Mouse (Mus musculus) embryonic facial prominence, embryonic 12.5 days (tissue): ENCODE data around the gene Sec14l3. TPM values are rescaled to one million over a fixed set of nuclear protein-coding genes. Genes with fewer than 3 reads are reported as not detected.
"Not testable (repeated sequence)": the region's sequence is repeated elsewhere in the genome, so short reads cannot be mapped to it uniquely, and the experiment has no call there.

Experiments used
- ATAC-seq: fragments of 200-750 bp; cut with Nextera tagmentation; 2 replicates; pipeline ENCODE4 v1.8.0; 2017; ENCODE audit not compliant: insufficient number of reproducible peaks, insufficient read depth, low FRiP score, low TSS enrichment
- H3K27ac ChIP-seq: fragments of 300-500 bp; sonication (generic); 2 replicates; pipeline ENCODE4 v1.5.1; 2016; ENCODE audit warnings: mild to moderate bottlenecking
- H3K27me3 ChIP-seq: fragments of 300-500 bp; sonication (generic); 2 replicates; pipeline ENCODE4 v1.6.1; 2016; ENCODE audit warnings: mild to moderate bottlenecking, moderate library complexity
- H3K36me3 ChIP-seq: fragments of 300-500 bp; sonication (generic); 2 replicates; pipeline ENCODE4 v1.6.1; 2016; ENCODE audit warnings: mild to moderate bottlenecking
- H3K4me1 ChIP-seq: fragments of 300-500 bp; sonication (generic); 2 replicates; pipeline ENCODE4 v1.6.1; 2016
- H3K4me2 ChIP-seq: fragments of 300-500 bp; sonication (generic); replicated peaks from 2 replicates; pipeline ENCODE4 v1.6.1; 2016; ENCODE audit warnings: mild to moderate bottlenecking, moderate library complexity
- H3K4me3 ChIP-seq: fragments of 300-500 bp; sonication (generic); 2 replicates; pipeline ENCODE4 v1.5.1; 2016; ENCODE audit warnings: mild to moderate bottlenecking
- H3K9ac ChIP-seq: fragments of 300-500 bp; sonication (generic); 2 replicates; pipeline ENCODE4 v1.6.1; 2016; ENCODE audit warnings: mild to moderate bottlenecking, moderate library complexity
- H3K9me3 ChIP-seq: fragments of 300-500 bp; sonication (generic); 2 replicates; pipeline ENCODE4 v1.6.1; 2016; ENCODE audit warnings: mild to moderate bottlenecking, moderate library complexity
- WGBS: fragments of 180-500 bp; shearing (Covaris S2); methylation state at CpG from one replicate; pipeline ENCODE4 v1.1.7; 2016; 5-methylcytosine and 5-hydroxymethylcytosine counted together
- polyA plus RNA-seq: library from polyadenylated mRNA; unstranded; fragments of >200 nt; fragmentation: Nextera tagmentation; extraction: Ambion mirVana; gene quantifications from 2 replicates; pipeline ENCODE4 v1.2.1, GENCODE M21; 2016

Gene Sec14l3
- polyA plus RNA-seq, 1 experiment from 2014 or later: not detected

DNA sequence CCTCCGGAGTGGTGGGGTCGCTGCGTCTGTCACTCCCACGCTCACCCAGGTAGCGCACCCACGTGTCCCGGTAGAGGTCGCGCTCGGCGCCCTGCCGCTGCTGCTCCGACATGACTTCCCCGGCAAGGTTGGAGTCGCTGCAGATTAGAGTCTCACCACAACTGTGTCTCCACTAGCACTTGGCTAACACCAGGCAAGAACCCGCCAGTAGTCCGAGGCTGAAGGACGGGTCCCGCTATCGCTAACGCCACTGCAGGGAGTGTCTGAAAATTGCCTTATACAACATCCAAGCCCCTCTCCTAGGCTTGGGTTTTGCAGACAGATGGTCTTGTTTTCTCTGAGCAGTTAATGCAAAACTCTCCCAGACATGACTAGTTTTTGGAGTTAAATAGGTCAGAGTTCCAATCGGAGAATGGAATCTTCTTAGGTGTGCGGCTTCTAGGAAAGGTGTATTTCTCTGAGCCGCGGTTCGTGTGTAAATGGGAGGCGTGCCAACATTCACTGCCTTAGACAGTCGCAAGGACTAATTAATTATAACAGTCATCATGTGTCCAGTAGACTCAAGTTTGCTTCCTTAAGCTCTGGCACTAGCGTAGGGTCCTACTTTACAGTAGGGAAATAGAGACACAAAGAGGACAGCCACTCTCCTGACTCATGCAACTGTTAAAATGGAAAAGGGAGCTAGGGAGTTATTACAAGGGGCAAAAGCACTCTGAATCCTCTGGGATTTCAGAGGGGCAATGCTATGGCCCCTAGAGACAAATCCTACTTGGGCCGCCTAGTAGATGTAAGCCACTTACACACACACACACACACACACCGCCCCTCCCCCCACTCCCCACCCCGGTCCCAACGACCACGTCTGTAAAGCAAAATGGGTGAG is 30.8 kb downstream of the Sec14l3 start, which contains the start of gene Mtfp1:
Mtfp1 (minus strand) TSS at position 275 of the 883 bp plus-strand sequence.
- H3K4me3 ChIP-seq: peak within 1 kb of the TSS; percentile 57
- H3K9me3 ChIP-seq: no peaks in the 10 kb centered on the region
- no peak for ATAC-seq
- H3K4me2 ChIP-seq: peak within 1 kb of the TSS; percentile 66
- H3K9ac ChIP-seq: peak within 1 kb of the TSS; percentile 64
- H3K27ac ChIP-seq: peak within 1 kb of the TSS; percentile 72
- no peaks in the 10 kb centered on the region for H3K36me3 ChIP-seq
- peaks cover 14% of the 10 kb centered on the region for H3K4me1 ChIP-seq
- no peaks in the 10 kb centered on the region for H3K27me3 ChIP-seq
- 6% methylated on average over 34 of the region's 34 CpGs for WGBS

DNA sequence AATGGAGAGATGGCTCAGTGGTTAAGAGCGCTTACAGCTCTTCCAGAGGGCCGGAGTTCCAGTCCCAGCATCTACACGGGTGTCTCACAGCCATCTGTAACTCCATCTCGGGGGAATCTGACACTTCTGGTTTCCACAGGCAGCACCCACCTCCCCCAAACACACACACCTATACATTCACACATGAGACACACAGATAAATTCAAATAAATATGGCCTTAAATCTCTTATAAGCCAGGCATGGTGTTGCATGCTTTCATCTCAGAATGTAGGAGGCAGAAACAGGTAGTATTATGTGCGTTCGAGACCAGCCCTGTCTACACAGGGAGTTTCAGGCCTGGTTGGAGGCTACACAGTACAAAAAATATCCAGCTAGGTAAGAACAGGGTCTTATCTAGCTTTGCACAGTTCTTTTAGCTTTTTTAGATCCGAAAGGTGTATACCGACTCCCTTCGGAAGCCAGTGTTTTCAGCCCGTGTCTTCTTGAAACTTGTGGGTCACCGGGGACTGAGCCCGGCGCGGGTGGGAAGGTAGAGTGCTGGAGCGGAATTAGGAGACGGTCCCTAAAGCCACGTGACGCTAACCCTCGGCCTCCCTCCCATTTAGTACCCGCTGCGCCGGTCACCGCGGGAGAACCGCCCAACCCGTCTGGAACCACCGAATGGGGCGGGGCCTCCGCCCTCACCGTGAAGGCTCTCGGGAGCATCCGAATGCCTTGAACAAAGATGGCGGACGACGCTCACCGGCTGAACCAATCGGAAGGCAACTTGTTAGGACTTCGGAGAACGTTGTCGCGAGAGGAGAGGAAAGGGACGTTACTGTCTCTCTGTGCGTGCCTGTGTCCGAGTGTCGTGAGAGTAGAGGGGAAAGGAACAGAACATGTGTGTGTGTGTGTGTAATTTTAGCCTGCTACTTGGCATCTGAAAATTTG is 31.7 kb downstream of the Sec14l3 start:
- ATAC-seq: peak; percentile 91
- H3K4me3 ChIP-seq: peak overlapping the region; percentile 57
- no peaks in the 10 kb centered on the region for H3K9me3 ChIP-seq
- H3K36me3 ChIP-seq: no peaks in the 10 kb centered on the region
- H3K27me3 ChIP-seq: no peaks in the 10 kb centered on the region
- H3K4me2 ChIP-seq: peak overlapping the region; percentile 66
- WGBS: 2% methylated on average over 45 of the region's 45 CpGs
- H3K4me1 ChIP-seq: peaks cover 14% of the 10 kb centered on the region
- H3K27ac ChIP-seq: peak overlapping the region; percentile 84
- H3K9ac ChIP-seq: peak overlapping the region; percentile 64

DNA sequence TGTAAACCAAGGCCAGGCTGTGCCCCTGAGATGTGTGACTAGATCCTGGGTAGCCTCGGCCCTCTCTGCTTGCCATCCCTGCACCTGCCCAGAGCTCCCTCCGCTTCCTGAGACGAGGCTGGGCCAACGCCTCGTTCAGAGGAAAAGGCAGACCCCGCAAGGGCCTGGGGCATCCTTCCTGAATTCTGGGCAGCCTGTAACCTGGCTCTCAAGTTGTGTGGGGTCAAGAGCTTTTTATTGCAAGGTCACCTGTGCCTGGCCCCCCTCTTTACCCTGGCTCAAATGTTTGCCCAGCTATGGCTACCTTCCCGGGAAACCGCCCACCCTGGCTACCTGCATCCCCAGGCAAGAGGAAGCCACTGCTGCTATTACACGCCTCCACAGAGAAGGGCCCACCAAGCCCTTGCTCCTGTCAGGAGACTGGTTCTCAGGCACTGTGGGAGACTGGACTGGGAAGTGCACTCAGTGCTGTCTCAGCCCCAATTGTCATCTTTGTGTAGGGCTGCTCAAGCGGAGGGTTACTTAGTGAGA is 32.5 kb downstream of the Sec14l3 start:
- 0 out of 2 replicates have a peak, but pooled peaks have one; percentile 35 for ATAC-seq
- WGBS: 28% methylated on average over 10 of the region's 10 CpGs
- Histone ChIP-seq H3K4me3 (peak overlapping the region; percentile 57), H3K27ac (peak overlapping the region; percentile 84), H3K27me3 (no peaks in the 10 kb centered on the region), H3K9ac (peak overlapping the region; percentile 64), H3K9me3 (no peaks in the 10 kb centered on the region), H3K4me1 (peaks cover 14% of the 10 kb centered on the region), H3K4me2 (peak overlapping the region; percentile 66), H3K36me3 (no peaks in the 10 kb centered on the region)

DNA sequence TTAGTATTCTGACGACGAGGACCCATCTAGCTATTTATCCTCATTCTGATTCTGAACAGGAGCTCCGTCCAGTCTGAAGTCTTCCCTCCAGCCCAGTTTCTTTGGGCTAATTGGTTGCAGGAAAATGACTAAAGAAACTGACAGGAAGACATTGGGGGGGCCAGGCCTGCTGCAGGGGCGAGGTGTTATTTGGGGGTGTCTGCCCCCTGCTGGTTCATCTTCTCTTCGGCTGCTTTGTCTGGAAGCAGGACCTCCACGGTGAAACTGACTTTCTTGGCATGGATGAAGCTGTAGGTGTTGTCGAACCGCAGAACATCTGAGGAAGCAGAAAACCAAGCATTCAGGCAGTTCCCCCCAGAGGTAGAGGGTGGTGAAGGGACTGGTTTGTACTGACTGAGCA is 33.5 kb downstream of the Sec14l3 start:
- WGBS: 64% methylated on average over 8 of the region's 8 CpGs
- Histone ChIP-seq H3K9me3 (no peaks in the 10 kb centered on the region), H3K4me1 (peaks cover 14% of the 10 kb centered on the region), H3K4me2 (no peak overlapping the region), H3K4me3 (no peak overlapping the region), H3K9ac (no peak overlapping the region), H3K36me3 (no peaks in the 10 kb centered on the region), H3K27me3 (no peaks in the 10 kb centered on the region), H3K27ac (no peak overlapping the region)
- no peak for ATAC-seq

DNA sequence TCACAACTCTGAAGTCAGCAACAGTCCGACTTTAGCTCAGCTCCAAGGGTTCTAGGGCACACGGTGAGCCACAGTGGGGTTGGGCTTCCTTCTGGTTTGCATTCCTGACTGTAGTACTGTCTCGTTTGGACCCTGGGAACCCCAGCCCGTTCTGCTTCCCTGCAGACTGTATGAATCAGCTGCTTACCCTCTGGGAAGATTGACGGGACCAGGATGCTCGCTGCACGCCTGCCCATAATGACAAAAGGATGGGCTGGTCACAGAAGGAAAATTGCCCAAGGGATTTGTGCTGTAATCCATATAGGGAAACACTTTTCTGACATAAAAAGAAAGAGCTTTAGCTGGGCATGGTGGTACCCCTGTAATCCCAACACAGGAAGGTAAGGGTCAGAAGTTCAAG is 34.2 kb downstream of the Sec14l3 start:
- Histone ChIP-seq H3K27ac (no peak overlapping the region), H3K9me3 (no peaks in the 10 kb centered on the region), H3K4me1 (peaks cover 14% of the 10 kb centered on the region), H3K4me3 (no peak overlapping the region), H3K4me2 (no peak overlapping the region), H3K27me3 (no peaks in the 10 kb centered on the region), H3K36me3 (no peaks in the 10 kb centered on the region), H3K9ac (no peak overlapping the region)
- ATAC-seq: no peak
- 69% methylated on average over 7 of the region's 7 CpGs for WGBS

DNA sequence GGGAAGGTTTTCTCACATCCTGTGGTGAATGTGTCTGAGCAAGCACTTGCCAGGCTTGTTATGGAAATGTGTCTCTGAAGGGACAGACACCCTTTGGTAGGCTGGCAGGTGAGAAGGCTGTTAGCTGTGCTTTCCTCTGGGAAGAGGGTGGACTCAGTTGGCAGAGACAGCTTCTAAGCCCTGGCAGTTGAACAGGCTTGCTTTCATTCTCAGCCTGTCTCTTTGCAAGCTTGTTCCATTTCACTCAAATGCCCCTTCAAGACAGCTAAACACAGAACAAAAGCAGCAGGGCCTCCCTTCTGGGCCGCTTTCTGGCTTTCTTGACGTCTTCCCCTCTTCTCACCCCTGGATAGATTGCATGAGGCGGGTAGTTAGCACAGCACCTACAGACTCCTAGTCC is 34.8 kb downstream of the Sec14l3 start:
- Histone ChIP-seq H3K36me3 (no peaks in the 10 kb centered on the region), H3K27ac (no peak overlapping the region), H3K9me3 (no peaks in the 10 kb centered on the region), H3K4me3 (no peak overlapping the region), H3K9ac (no peak overlapping the region), H3K4me2 (no peak overlapping the region), H3K27me3 (no peaks in the 10 kb centered on the region), H3K4me1 (peaks cover 14% of the 10 kb centered on the region)
- 63% methylated on average over 3 of the region's 3 CpGs for WGBS
- no peak for ATAC-seq

DNA sequence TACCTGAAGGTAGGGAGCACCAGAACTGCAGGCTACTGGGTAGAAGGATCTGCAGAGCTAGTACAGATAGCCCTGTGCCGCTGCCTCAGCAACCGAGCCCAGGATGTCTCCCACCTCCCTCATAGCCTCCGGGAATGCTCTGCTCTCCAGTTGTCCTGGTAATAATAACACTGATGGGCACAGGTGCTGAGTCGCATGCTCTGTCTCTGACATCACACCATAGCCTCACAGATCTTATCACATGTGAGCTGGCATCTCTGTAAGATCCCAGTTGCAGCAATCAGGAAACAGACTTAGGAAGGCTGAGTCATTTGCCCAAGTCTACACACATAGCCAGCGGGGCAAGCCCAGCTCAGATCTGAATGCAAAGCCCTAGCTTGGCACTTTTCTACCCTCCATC is 37.2 kb downstream of the Sec14l3 start:
- 77% methylated on average over 5 of the region's 5 CpGs for WGBS
- no peaks in the 10 kb centered on the region for H3K27me3 ChIP-seq
- H3K4me2 ChIP-seq: no peak overlapping the region
- H3K4me1 ChIP-seq: peaks cover 5% of the 10 kb centered on the region; the same call in 1 of the 2 replicates
- H3K27ac ChIP-seq: no peak overlapping the region
- H3K4me3 ChIP-seq: no peak overlapping the region
- H3K9ac ChIP-seq: no peak overlapping the region
- no peaks in the 10 kb centered on the region for H3K9me3 ChIP-seq
- H3K36me3 ChIP-seq: no peaks in the 10 kb centered on the region
- ATAC-seq: no peak

DNA sequence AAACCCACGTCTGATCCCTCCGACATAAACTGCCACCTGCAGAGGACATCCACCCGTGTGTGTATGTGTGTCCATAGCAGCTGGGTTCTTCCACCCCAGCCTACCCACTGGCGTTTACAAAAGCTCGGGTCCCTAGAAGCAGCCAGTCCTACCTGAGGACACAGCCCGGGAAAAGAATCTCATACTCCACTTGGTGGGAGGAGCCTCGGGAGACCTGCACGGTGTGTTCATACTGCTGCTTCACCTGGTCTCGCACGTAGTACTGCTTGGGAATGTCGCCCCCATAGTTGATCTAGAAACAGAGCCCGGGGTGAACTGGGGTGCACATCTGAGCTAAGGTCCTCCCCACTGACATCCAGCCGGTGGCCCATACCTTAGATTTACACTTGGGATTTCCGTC is 38.9 kb downstream of the Sec14l3 start:
- no peak overlapping the region for H3K27ac ChIP-seq
- H3K4me1 ChIP-seq: no peaks in the 10 kb centered on the region
- no peaks in the 10 kb centered on the region for H3K27me3 ChIP-seq
- ATAC-seq: no peak
- H3K9ac ChIP-seq: no peak overlapping the region
- H3K4me3 ChIP-seq: no peak overlapping the region
- no peaks in the 10 kb centered on the region for H3K36me3 ChIP-seq
- WGBS: 82% methylated on average over 14 of the region's 14 CpGs
- H3K9me3 ChIP-seq: no peaks in the 10 kb centered on the region
- no peak overlapping the region for H3K4me2 ChIP-seq

DNA sequence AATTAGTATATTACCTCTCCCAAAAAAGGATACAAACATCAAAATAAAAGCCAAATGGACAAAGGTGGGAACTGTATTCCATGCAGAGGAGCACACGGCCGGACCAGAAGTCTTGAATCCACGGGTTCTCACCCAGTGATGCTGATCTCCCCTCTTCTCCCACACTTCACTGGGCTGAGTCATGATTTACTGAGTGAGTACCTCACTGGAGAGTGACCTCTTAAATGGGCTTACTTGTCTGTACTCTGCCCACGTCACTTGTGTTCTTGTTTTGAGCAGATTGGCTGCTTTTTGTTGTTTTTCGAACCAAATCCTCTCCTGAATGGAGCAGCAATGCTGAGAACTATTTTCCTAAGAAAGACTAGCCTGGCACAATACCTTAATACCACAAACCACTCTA is 40.3 kb downstream of the Sec14l3 start:
- ATAC-seq: no peak
- H3K4me3 ChIP-seq: no peak overlapping the region

DNA sequence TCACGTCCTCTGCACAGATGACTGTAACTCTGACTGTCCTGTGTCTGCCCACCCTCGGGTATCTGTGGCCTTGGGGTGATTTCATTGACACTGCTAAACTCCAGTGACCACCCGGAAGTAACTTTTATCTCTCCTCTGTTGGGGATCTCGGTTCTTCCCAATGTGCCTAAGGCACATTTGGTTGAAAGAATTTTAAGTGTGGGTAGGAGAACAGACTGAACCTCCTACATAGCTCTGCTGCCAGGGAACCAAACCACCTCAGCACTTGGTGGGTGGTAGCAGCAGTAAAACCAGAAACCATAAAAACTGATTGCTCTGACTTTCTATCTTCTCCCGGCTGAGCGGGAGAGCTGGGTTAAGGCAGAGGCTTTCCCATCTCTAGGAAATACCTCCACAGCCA is 40.8 kb downstream of the Sec14l3 start:
- no peak for ATAC-seq
- 68% methylated on average over 6 of the region's 6 CpGs for WGBS
- Histone ChIP-seq H3K4me3 (no peak overlapping the region), H3K36me3 (no peaks in the 10 kb centered on the region), H3K4me1 (no peaks in the 10 kb centered on the region), H3K9me3 (no peaks in the 10 kb centered on the region), H3K27ac (no peak overlapping the region), H3K27me3 (no peaks in the 10 kb centered on the region), H3K9ac (no peak overlapping the region), H3K4me2 (no peak overlapping the region)

More for the DNA sequence above, 40.3 kb downstream of the Sec14l3 start:
- no peak overlapping the region for H3K4me2 ChIP-seq
- H3K27me3 ChIP-seq: no peaks in the 10 kb centered on the region
- WGBS: 83% methylated on average over 5 of the region's 5 CpGs
- no peaks in the 10 kb centered on the region for H3K36me3 ChIP-seq
- no peak overlapping the region for H3K9ac ChIP-seq
- H3K27ac ChIP-seq: no peak overlapping the region
- no peaks in the 10 kb centered on the region for H3K9me3 ChIP-seq
- no peaks in the 10 kb centered on the region for H3K4me1 ChIP-seq

DNA sequence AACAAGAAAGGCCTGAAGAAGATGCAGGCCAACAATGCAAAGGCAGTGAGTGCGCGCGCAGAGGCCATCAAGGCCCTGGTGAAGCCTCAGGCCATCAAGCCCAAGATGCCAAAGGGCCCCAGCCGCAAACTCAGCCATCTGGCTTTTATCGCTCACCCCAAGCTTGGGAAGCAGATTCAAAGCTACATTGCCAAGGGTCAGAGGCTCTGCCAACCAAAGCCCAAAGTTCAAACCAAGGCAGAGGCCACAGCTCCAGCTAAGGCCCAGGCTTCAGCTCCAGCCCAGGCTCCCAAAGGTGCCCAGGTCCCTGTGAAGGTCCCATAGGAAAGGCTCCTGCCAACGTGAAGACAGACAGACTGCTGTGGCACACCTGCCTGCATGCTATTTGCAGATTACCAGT is 43.3 kb downstream of the Sec14l3 start:
- not testable (repeated sequence) for H3K4me1 ChIP-seq, H3K9ac ChIP-seq, H3K9me3 ChIP-seq, H3K27ac ChIP-seq, H3K27me3 ChIP-seq, H3K4me2 ChIP-seq, H3K4me3 ChIP-seq, H3K36me3 ChIP-seq, ATAC-seq
- WGBS: 92% methylated on average over 6 of the region's 6 CpGs
